Mouse (Mus musculus) heart, postnatal 0 days (tissue): Measurements from ENCODE around the gene Taf1d. TPM values are rescaled to one million over a fixed set of nuclear protein-coding genes. Genes with fewer than 3 reads are reported as not detected.

ENCODE experiments used
- ATAC-seq: fragments of 200-750 bp; cut with Nextera tagmentation; 2 replicates; pipeline ENCODE4 v1.8.0; 2017; ENCODE audit warnings: low read depth, moderate number of reproducible peaks, moderate library complexity; ENCODE audit not compliant: insufficient read depth
- DNase-seq: peaks from one replicate; pipeline ENCODE4 v3.0.0-alpha.2; 2016; ENCODE audit warnings: low spot score
- H3K27ac ChIP-seq: fragments of 300-500 bp; sonication (generic); 2 replicates; pipeline ENCODE4 v1.5.1; 2014; ENCODE audit warnings: low read depth, mild to moderate bottlenecking
- H3K27me3 ChIP-seq: fragments of 300-500 bp; sonication (generic); 2 replicates; pipeline ENCODE4 v1.6.1; 2014; ENCODE audit warnings: low read length, mixed read lengths; ENCODE audit not compliant: control insufficient read depth, insufficient read depth
- H3K36me3 ChIP-seq: fragments of 300-500 bp; sonication (generic); replicated peaks from 2 replicates; pipeline ENCODE4 v1.6.1; 2014; ENCODE audit warnings: low read length, mixed read lengths; ENCODE audit not compliant: control insufficient read depth, insufficient read depth
- H3K4me1 ChIP-seq: fragments of 300-500 bp; sonication (generic); 2 replicates; pipeline ENCODE4 v1.6.1; 2014; ENCODE audit warnings: antibody characterized with exemption; ENCODE audit not compliant: control insufficient read depth, insufficient read depth
- H3K4me2 ChIP-seq: fragments of 300-500 bp; sonication (generic); 2 replicates; pipeline ENCODE4 v1.6.1; 2014; ENCODE audit warnings: low read depth, mild to moderate bottlenecking, low read length, moderate library complexity
- H3K4me3 ChIP-seq: fragments of 300-500 bp; sonication (generic); 2 replicates; pipeline ENCODE4 v1.5.1; 2014; ENCODE audit warnings: low read depth, low read length
- H3K9ac ChIP-seq: fragments of 300-500 bp; sonication (generic); replicated peaks from 2 replicates; pipeline ENCODE4 v1.6.1; 2014; ENCODE audit warnings: low read depth, low read length, mixed read lengths
- H3K9me3 ChIP-seq: fragments of 300-500 bp; sonication (generic); replicated peaks from 2 replicates; pipeline ENCODE4 v1.6.1; 2016; ENCODE audit warnings: low read length; ENCODE audit not compliant: control insufficient read depth
- CTCF ChIP-seq: IDR thresholded peaks from 2 replicates; pipeline ENCODE4 v1.5.1; 2016; ENCODE audit warnings: antibody characterized with exemption, control low read depth, low read depth
- EP300 ChIP-seq: IDR thresholded peaks from 2 replicates; pipeline ENCODE4 v1.6.1; 2016; ENCODE audit warnings: antibody characterized with exemption, low read depth
- WGBS: fragments of 180-500 bp; shearing (Covaris S2); extraction: QIAGEN DNeasy Blood & Tissue Kit; methylation state at CpG from one replicate; pipeline ENCODE4 v1.1.7; 2014; 5-methylcytosine and 5-hydroxymethylcytosine counted together
- polyA plus RNA-seq: library from polyadenylated mRNA; unstranded; fragments of >200 nt; fragmentation: Nextera tagmentation; extraction: Ambion mirVana; gene quantifications from 2 replicates; pipeline ENCODE4 v1.2.1, GENCODE M21; 2015
- total RNA-seq: library from RNA; depleted of rRNA; stranded (reverse); fragments of >200 nt; gene quantifications from 2 replicates; pipeline ENCODE4 v1.2.3, GENCODE M21; 2014; ENCODE audit warnings: low replicate concordance

The Taf1d gene
- total and polyA plus RNA-seq, 2 experiments from 2014 or later = 25.9 to 119 TPM

GRCm38 (mm10) chr9:15278343-15278742 is 27.7 kb upstream of the Taf1d start:
- Histone ChIP-seq H3K4me1 (0 out of 2 replicates have a peak, but pooled peaks cover 7% of the 10 kb centered on the region), H3K4me3 (no peak overlapping the region), H3K36me3 (peaks cover 37% of the 10 kb centered on the region), H3K27ac (no peak overlapping the region), H3K27me3 (no peaks in the 10 kb centered on the region), H3K9ac (no peak overlapping the region), H3K9me3 (no peaks in the 10 kb centered on the region), H3K4me2 (no peak overlapping the region)
- no peak for TF ChIP-seq EP300
- no peak for TF ChIP-seq CTCF
- ATAC-seq (no peak), DNase-seq (no peak)
- WGBS = 98% methylated on average over 3 of the region's 3 CpGs

GRCm38 (mm10) chr9:15279139-15279648 is 26.8 kb upstream of the Taf1d start:
- Histone ChIP-seq H3K27ac (peak overlapping the region; percentile 85), H3K4me1 (0 out of 2 replicates have a peak, but pooled peaks cover 7% of the 10 kb centered on the region), H3K4me2 (peak overlapping the region; percentile 86), H3K9me3 (no peaks in the 10 kb centered on the region), H3K4me3 (peak overlapping the region; percentile 93), H3K9ac (peak overlapping the region; percentile 93), H3K27me3 (no peaks in the 10 kb centered on the region), H3K36me3 (peaks cover 29% of the 10 kb centered on the region)
- TF ChIP-seq EP300 (no peak), CTCF (no peak)
- no peak for DNase-seq
- ATAC-seq = peak; percentile 69; the same call in 1 of the 2 replicates
- WGBS = 8% methylated on average over 19 of the region's 19 CpGs

GRCm38 (mm10) chr9:15279649-15280490 is 26.1 kb upstream of the Taf1d start, which contains the start of gene Med17:
Med17 (minus strand) TSS chr9:15279931.
- Histone ChIP-seq H3K4me3 (peak within 1 kb of the TSS; percentile 93), H3K27me3 (no peaks in the 10 kb centered on the region), H3K9me3 (no peaks in the 10 kb centered on the region), H3K27ac (peak within 1 kb of the TSS; percentile 85), H3K4me2 (peak within 1 kb of the TSS; percentile 86), H3K36me3 (peaks cover 22% of the 10 kb centered on the region), H3K4me1 (0 out of 2 replicates have a peak, but pooled peaks cover 7% of the 10 kb centered on the region), H3K9ac (peak within 1 kb of the TSS; percentile 93)
- under 1% methylated on average over 56 of the region's 57 CpGs for WGBS
- peak; percentile 98 for ATAC-seq
- DNase-seq = peak; percentile 95
- no peak; the same call in 1 of the 2 replicates for TF ChIP-seq EP300
- no peak for TF ChIP-seq CTCF

GRCm38 (mm10) chr9:15280491-15280879 is 25.5 kb upstream of the Taf1d start:
- Histone ChIP-seq H3K9me3 (no peaks in the 10 kb centered on the region), H3K27me3 (no peaks in the 10 kb centered on the region), H3K4me3 (peak overlapping the region; percentile 93), H3K4me2 (peak overlapping the region; percentile 86), H3K36me3 (peaks cover 16% of the 10 kb centered on the region), H3K9ac (peak overlapping the region; percentile 93), H3K27ac (peak overlapping the region; percentile 85), H3K4me1 (0 out of 2 replicates have a peak, but pooled peaks cover 7% of the 10 kb centered on the region)
- DNase-seq (no peak), ATAC-seq (no peak)
- WGBS = 49% methylated on average over 5 of the region's 5 CpGs
- no peak for TF ChIP-seq EP300
- no peak for TF ChIP-seq CTCF

- H3K27me3 ChIP-seq = no peaks in the 10 kb centered on the region
- H3K27ac ChIP-seq = no peak overlapping the region
- 73% methylated on average over 3 of the region's 3 CpGs for WGBS
- no peaks in the 10 kb centered on the region for H3K9me3 ChIP-seq
- H3K4me3 ChIP-seq = no peak overlapping the region
- DNase-seq (no peak), ATAC-seq (no peak)
- TF ChIP-seq EP300 = no peak
- peak; percentile 1; the same call in 1 of the 2 replicates for TF ChIP-seq CTCF
- H3K4me2 ChIP-seq = no peak overlapping the region
- H3K4me1 ChIP-seq = no peaks in the 10 kb centered on the region
- peaks cover 4% of the 10 kb centered on the region for H3K36me3 ChIP-seq
- H3K9ac ChIP-seq = no peak overlapping the region
Measured at GRCm38 (mm10) chr9:15285443-15285842, 20.6 kb upstream of the Taf1d start.
